Mouse (Mus musculus) ES-Bruce4 (cell line): ENCODE measurements around the gene Smim17.

Source experiments
- CTCF ChIP-seq: IDR thresholded peaks from one replicate; pipeline ENCODE4 v1.8.1; 2011; ENCODE audit warnings: low read depth, low read length
- POLR2A ChIP-seq: IDR thresholded peaks from one replicate; pipeline ENCODE4 v1.8.1; 2011; ENCODE audit warnings: low read length; ENCODE audit not compliant: insufficient read depth

GRCm38 (mm10) chr7:6466951-6467350, 68.4 kb downstream of the Smim17 start, which contains the start of gene Olfr1346:
- TF ChIP-seq POLR2A = no peak
- TF ChIP-seq CTCF = no peak
